In the genomic region with DNA sequence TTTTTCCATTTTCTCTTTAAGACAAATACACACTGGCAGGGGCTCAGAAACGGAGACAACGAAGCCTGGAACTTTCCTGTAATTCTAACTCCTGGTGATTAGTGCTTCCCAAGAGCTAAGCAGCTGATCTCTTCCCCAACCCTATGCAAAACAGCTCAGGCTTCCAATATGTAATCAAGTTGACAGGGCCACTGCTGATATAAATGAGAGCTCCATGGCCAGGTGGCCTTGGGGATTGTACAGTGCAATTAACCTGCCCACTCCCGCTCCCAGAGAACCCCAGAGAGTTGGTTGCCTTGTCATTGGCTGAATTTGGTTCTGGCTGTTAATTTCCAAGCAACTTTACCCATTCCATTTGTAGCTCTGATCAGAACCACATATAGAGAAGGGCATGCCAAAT, we compare ENCODE assay signal across 26 mouse cellular contexts.
A peak's percentile ranks its signal among the peaks of the same experiment; 100 is the strongest.
DNase-seq lines count a peak whose midpoint lies in the region; ATAC-seq lines count a peak whose summit lies in the region.
"Had no signal": no experiment of that assay in that cellular context is flagged by ENCODE, and none has a peak within 500 bp of the region (broad histone marks: within the 10 kb centered on the region; RNA-seq: fewer than 3 reads in every experiment).

No protein-coding gene starts in this region.

- H3K4me1 ChIP-seq in hindbrain, embryonic 12.5 days: no peaks in the 10 kb centered on the region
- no peaks in the 10 kb centered on the region for H3K4me1 ChIP-seq in hindbrain, embryonic 11.5 days (replicated peaks; ENCODE audit: control insufficient read depth, insufficient read depth, low read length)
- 0 out of 2 replicates have a peak, but pooled peaks cover 5% of the 10 kb centered on the region for H3K4me1 ChIP-seq in midbrain, embryonic 13.5 days (replicated peaks)
- H3K4me1 ChIP-seq in midbrain, embryonic 10.5 days: no peaks in the 10 kb centered on the region
- no peaks in the 10 kb centered on the region for H3K4me1 ChIP-seq in embryonic facial prominence, embryonic 15.5 days
- H3K4me1 ChIP-seq: embryonic facial prominence, embryonic 13.5 days; forebrain, embryonic 12.5 days; limb, embryonic 12.5 days; liver, embryonic 15.5 days; neural tube, embryonic 13.5 days had no signal

- no peak overlapping the region for H3K9ac ChIP-seq in hindbrain, embryonic 12.5 days
- H3K9ac ChIP-seq in hindbrain, embryonic 11.5 days (ENCODE audit: low read depth, low read length): no peak overlapping the region
- H3K9ac ChIP-seq in midbrain, embryonic 13.5 days (replicated peaks): no peak overlapping the region
- H3K9ac ChIP-seq in embryonic facial prominence, embryonic 15.5 days: no peak overlapping the region
- H3K9ac ChIP-seq: embryonic facial prominence, embryonic 13.5 days; forebrain, embryonic 12.5 days; forebrain, postnatal 0 days; heart, embryonic 12.5 days; limb, embryonic 12.5 days; liver, embryonic 15.5 days; lung, embryonic 14.5 days; neural tube, embryonic 13.5 days had no signal

- H3K36me3 ChIP-seq in hindbrain, embryonic 12.5 days: no peaks in the 10 kb centered on the region
- H3K36me3 ChIP-seq in hindbrain, embryonic 11.5 days (ENCODE audit: control insufficient read depth, insufficient read depth, low read length): no peaks in the 10 kb centered on the region
- no peaks in the 10 kb centered on the region for H3K36me3 ChIP-seq in midbrain, embryonic 13.5 days
- H3K36me3 ChIP-seq in midbrain, embryonic 10.5 days: no peaks in the 10 kb centered on the region
- H3K36me3 ChIP-seq in embryonic facial prominence, embryonic 15.5 days: no peaks in the 10 kb centered on the region
- H3K36me3 ChIP-seq: embryonic facial prominence, embryonic 13.5 days; forebrain, embryonic 12.5 days; heart, embryonic 12.5 days; limb, embryonic 12.5 days; liver, embryonic 15.5 days; neural tube, embryonic 13.5 days had no signal

- peak; percentile 74 for ATAC-seq in hindbrain, embryonic 12.5 days (ENCODE audit: low FRiP score)
- no peak for ATAC-seq in hindbrain, embryonic 11.5 days (ENCODE audit: low FRiP score)
- 0 out of 2 replicates have a peak, but pooled peaks have one; percentile 56 for ATAC-seq in midbrain, embryonic 13.5 days
- 0 out of 2 replicates have a peak, but pooled peaks have one; percentile 24 for ATAC-seq in embryonic facial prominence, embryonic 15.5 days (ENCODE audit: insufficient number of reproducible peaks, low FRiP score, low TSS enrichment, low read depth)
- ATAC-seq in monocyte, adult 5-6 weeks (replicated peaks; ENCODE audit: insufficient number of reproducible peaks, low FRiP score, low TSS enrichment, poor library complexity, severe bottlenecking): no peak
- ATAC-seq: forebrain, postnatal 0 days; inflammation-experienced regulatory T-cells, adult 6 months had no signal

- no peak overlapping the region for H3K27ac ChIP-seq in hindbrain, embryonic 12.5 days
- H3K27ac ChIP-seq in hindbrain, embryonic 11.5 days (ENCODE audit: low read depth, low read length): no peak overlapping the region
- H3K27ac ChIP-seq in midbrain, embryonic 13.5 days: no peak overlapping the region
- no peak overlapping the region for H3K27ac ChIP-seq in midbrain, embryonic 10.5 days (replicated peaks)
- H3K27ac ChIP-seq in embryonic facial prominence, embryonic 15.5 days (replicated peaks): no peak overlapping the region
- H3K27ac ChIP-seq: embryonic facial prominence, embryonic 13.5 days; forebrain, embryonic 12.5 days; heart, adult 2 months; limb, embryonic 12.5 days; liver, embryonic 15.5 days; neural tube, embryonic 13.5 days had no signal

- H3K27me3 ChIP-seq in hindbrain, embryonic 12.5 days: no peaks in the 10 kb centered on the region
- no peaks in the 10 kb centered on the region for H3K27me3 ChIP-seq in hindbrain, embryonic 11.5 days (ENCODE audit: control insufficient read depth, insufficient read depth, low read length)
- no peaks in the 10 kb centered on the region for H3K27me3 ChIP-seq in midbrain, embryonic 13.5 days
- no peaks in the 10 kb centered on the region for H3K27me3 ChIP-seq in midbrain, embryonic 10.5 days (ENCODE audit: low read depth, poor library complexity, severe bottlenecking)
- no peaks in the 10 kb centered on the region for H3K27me3 ChIP-seq in embryonic facial prominence, embryonic 15.5 days
- H3K27me3 ChIP-seq: embryonic facial prominence, embryonic 13.5 days; forebrain, embryonic 12.5 days; heart, embryonic 12.5 days; limb, embryonic 12.5 days; liver, embryonic 15.5 days; neural tube, embryonic 13.5 days had no signal

- WGBS in hindbrain, embryonic 12.5 days: 62% methylated on average over 3 of the region's 3 CpGs
- WGBS in hindbrain, embryonic 11.5 days: 73% methylated on average over 3 of the region's 3 CpGs
- 57% methylated on average over 3 of the region's 3 CpGs for WGBS in midbrain, embryonic 13.5 days
- 67% methylated on average over 3 of the region's 3 CpGs for WGBS in midbrain, embryonic 10.5 days
- WGBS in embryonic facial prominence, embryonic 15.5 days: 43% methylated on average over 3 of the region's 3 CpGs

- DNase-seq in hindbrain, embryonic 11.5 days (ENCODE audit: low spot score): no peak
- DNase-seq in midbrain, embryonic 10.5 days (ENCODE audit: low spot score): no peak
- DNase-seq in retina, embryonic 14.5 days (ENCODE audit: low spot score): peak; percentile 40
- DNase-seq in layer of hippocampus, adult 9-11 months: no peak
- DNase-seq: adrenal gland, postnatal 25 days; B cell, adult 2 months; cerebellum, adult 9-11 months; forebrain, postnatal 0 days; heart, adult 2 months; heart, postnatal 4 days; kidney, adult 18-20 months; kidney, postnatal 4 days; lung, embryonic 14.5 days; lung, postnatal 14 days; right cerebral cortex, postnatal 14 days had no signal

- no peak overlapping the region for H3K4me2 ChIP-seq in hindbrain, embryonic 12.5 days (replicated peaks)
- H3K4me2 ChIP-seq in hindbrain, embryonic 11.5 days (replicated peaks; ENCODE audit: low read depth, low read length): no peak overlapping the region
- H3K4me2 ChIP-seq in midbrain, embryonic 13.5 days (replicated peaks): no peak overlapping the region
- no peak overlapping the region for H3K4me2 ChIP-seq in embryonic facial prominence, embryonic 15.5 days (replicated peaks)
- H3K4me2 ChIP-seq: embryonic facial prominence, embryonic 13.5 days; forebrain, embryonic 12.5 days; heart, embryonic 12.5 days; limb, embryonic 12.5 days; liver, embryonic 15.5 days; lung, embryonic 14.5 days; neural tube, embryonic 13.5 days had no signal

- no peak overlapping the region for H3K4me3 ChIP-seq in hindbrain, embryonic 12.5 days
- no peak overlapping the region for H3K4me3 ChIP-seq in hindbrain, embryonic 11.5 days (ENCODE audit: low read depth, low read length)
- no peak overlapping the region for H3K4me3 ChIP-seq in midbrain, embryonic 13.5 days (replicated peaks)
- H3K4me3 ChIP-seq in midbrain, embryonic 10.5 days: no peak overlapping the region
- H3K4me3 ChIP-seq in embryonic facial prominence, embryonic 15.5 days (replicated peaks): no peak overlapping the region
- H3K4me3 ChIP-seq: embryonic facial prominence, embryonic 13.5 days; forebrain, embryonic 12.5 days; heart, adult 2 months; heart, embryonic 12.5 days; limb, embryonic 12.5 days; liver, embryonic 15.5 days; neural tube, embryonic 13.5 days had no signal

- H3K9me3 ChIP-seq in hindbrain, embryonic 12.5 days (replicated peaks): no peaks in the 10 kb centered on the region
- no peaks in the 10 kb centered on the region for H3K9me3 ChIP-seq in hindbrain, embryonic 11.5 days (ENCODE audit: control insufficient read depth, low read length)
- H3K9me3 ChIP-seq in midbrain, embryonic 13.5 days: no peaks in the 10 kb centered on the region
- no peaks in the 10 kb centered on the region for H3K9me3 ChIP-seq in midbrain, embryonic 10.5 days (replicated peaks)
- H3K9me3 ChIP-seq in embryonic facial prominence, embryonic 15.5 days (replicated peaks): no peaks in the 10 kb centered on the region
- H3K9me3 ChIP-seq: embryonic facial prominence, embryonic 13.5 days; forebrain, embryonic 12.5 days; heart, embryonic 12.5 days; limb, embryonic 12.5 days; liver, embryonic 15.5 days; neural tube, embryonic 13.5 days had no signal

Comparison
In these comparisons a context has a peak if more than half of its experiments do, and no peak if none do; other contexts are left out.
1. ATAC-seq: peak in hindbrain, embryonic 12.5 days (single experiment), midbrain, embryonic 13.5 days (single experiment) and embryonic facial prominence, embryonic 15.5 days (single experiment); none in hindbrain, embryonic 11.5 days (single experiment) and monocyte, adult 5-6 weeks (single experiment).